Mouse (Mus musculus): ENCODE data around the gene Secisbp2l.

Gene Secisbp2l

GRCm38 (mm10) chr2:125704907-125705631 is 77.6 kb downstream of the Secisbp2l start:
- DNase-seq (ENCODE audit: low spot score): no peak

DNA sequence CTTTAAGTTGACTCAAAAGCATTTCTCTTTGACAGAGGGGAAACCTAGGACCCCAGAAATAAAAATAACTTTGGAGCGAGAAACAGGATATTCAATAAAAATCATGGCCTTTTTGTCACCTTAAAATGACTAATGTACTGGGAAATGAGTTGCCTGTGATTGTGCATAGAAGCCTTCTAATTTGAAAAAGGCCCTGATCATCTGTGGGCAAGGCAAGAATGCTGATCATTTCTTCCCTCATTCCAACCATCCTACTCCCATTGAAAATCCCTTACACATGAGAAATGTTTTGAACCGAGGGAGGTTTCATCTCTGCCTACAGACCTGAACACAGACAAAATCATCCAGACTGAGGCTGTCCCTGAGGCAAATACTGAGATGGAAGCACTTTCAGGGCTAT is 79.8 kb downstream of the Secisbp2l start:
- DNase-seq (ENCODE audit: low spot score): no peak

DNA sequence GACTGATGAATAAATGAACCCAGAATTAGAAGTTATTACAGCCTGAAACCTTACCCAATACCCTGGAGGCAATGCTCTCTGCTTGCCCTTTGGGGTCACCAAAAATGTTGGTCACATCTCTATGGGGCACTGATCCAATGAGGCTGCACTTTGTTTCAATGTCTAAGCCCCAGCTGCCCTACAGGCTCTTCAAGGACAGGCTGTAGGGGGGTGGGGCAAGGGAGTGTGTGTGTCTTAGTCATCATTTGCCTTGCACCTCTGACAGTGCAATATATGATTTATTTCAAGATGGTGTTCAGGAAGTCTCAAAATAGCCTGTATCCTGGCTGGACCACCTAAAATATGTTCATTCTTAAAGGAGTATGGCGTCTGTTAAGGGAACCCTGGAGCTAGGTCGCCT is 81.1 kb downstream of the Secisbp2l start:
- DNase-seq (ENCODE audit: low spot score): no peak

- no peak for DNase-seq (ENCODE audit: low spot score)
Observed at GRCm38 (mm10) chr2:125696219-125696618, 86.5 kb downstream of the Secisbp2l start.

GRCm38 (mm10) chr2:125694798-125695197 is 87.9 kb downstream of the Secisbp2l start:
- DNase-seq (ENCODE audit: low spot score): no peak

DNA sequence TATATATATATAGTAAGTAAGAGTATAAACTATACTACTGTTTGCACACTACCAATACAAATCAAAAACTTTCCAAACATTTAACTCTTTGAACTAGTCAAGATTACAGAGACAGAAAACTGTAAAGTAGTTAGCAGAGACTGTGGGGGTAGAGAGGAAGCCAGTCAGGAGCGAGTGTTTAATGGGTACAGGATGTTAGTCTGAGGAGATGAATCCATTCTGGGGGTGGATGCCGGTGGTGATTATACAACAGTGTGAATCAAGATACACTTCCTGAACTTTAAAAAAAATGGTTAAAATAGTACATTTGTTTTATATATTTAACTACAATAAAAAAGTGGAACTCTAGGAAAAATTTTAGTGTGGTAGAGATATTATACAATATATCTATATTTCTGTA is 90.7 kb downstream of the Secisbp2l start:
- DNase-seq (ENCODE audit: low spot score): no peak
